Mouse (Mus musculus): ENCODE data around the gene Lim2.

DNA sequence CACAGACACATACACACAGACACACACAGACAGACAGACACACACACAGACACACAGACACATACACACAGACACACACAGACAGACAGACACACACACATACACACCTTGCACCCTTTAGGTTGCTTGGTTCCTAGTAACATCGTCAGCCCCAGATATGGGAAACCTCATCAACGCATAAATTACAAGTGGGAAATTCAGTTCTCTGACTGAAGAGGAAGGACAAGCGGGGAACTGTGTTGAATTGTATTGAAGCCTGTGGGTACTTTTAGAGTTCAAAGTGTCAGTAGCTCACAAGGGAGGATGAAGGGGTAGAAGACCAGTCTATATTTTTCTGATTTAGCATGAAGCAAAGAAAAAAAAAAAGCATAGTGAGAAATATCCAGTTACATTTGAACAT, 19.9 kb upstream of the Lim2 start:
- TF ChIP-seq ZC3H11A (IDR thresholded peaks at IDR 0.05; ENCODE audit: low read depth, low read length) (no peak), MYC (IDR thresholded peaks at IDR 0.05; ENCODE audit: low read depth, low read length) (no peak)

All from MEL (cell line).